In the genomic region with DNA sequence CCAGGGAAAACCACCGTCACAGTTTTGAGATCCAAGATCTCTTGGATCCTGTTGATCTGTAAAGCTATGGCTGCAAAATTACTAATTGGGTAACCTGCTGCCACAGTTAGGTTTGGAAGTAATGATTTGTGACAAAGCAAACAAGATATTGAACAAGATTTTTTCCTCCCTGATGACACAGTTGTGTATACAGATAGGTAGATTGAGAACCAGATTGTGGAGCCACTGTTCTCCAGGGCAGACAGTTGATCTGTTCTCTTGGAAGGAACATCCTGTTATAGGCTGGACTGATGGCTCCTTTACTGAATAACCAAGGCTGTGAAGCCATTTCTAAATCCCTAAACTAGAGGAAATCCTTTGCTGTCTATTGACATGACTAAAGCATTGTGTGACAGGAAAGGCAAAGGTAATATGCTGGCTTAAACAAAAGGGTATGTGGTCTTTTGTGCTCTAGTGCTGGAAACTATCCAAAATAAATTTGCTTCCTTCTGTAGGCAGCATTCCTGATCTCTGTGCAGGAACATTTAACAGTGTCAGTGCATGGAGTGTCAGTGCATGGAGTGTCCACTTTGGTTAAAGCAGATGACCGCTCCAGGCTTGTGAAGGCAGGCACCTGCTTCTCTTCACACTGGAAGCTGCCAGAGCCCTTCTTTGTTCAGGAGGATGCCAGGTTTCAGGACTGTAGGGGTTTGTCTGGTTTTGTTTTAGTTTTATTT, we compare ENCODE assay signal across 9 mouse cellular contexts. TPM values are rescaled to one million over a fixed set of nuclear protein-coding genes. Genes with fewer than 3 reads are reported as not detected.
DNase-seq lines count a peak whose midpoint lies in the region; ATAC-seq and TF ChIP-seq lines count a peak whose summit lies in the region.
"Had no signal": no experiment of that assay in that cellular context is flagged by ENCODE, and none has a peak within 500 bp of the region (broad histone marks: within the 10 kb centered on the region; RNA-seq: fewer than 3 reads in every experiment).

No protein-coding gene starts in this region.

- H3K9ac ChIP-seq in forebrain, embryonic 14.5 days (ENCODE audit: low read length), result no peak overlapping the region
- no peak overlapping the region for H3K9ac ChIP-seq in hindbrain, embryonic 16.5 days (ENCODE audit: low read depth, low read length)
- no peak overlapping the region for H3K9ac ChIP-seq in hindbrain, postnatal 0 days (replicated peaks; ENCODE audit: low read length)
- no peak overlapping the region for H3K9ac ChIP-seq in lung, embryonic 14.5 days
- H3K9ac ChIP-seq: liver, embryonic 15.5 days had no signal

- H3K27ac ChIP-seq in forebrain, embryonic 14.5 days (ENCODE audit: low read depth, low read length), result no peak overlapping the region
- no peak overlapping the region for H3K27ac ChIP-seq in forebrain, embryonic 10.5 days
- no peak overlapping the region for H3K27ac ChIP-seq in hindbrain, embryonic 16.5 days (ENCODE audit: low read depth, low read length)
- H3K27ac ChIP-seq in hindbrain, postnatal 0 days, result no peak overlapping the region
- no peak overlapping the region for H3K27ac ChIP-seq in lung, embryonic 14.5 days (ENCODE audit: low read depth)

- H3K9me3 ChIP-seq in forebrain, embryonic 14.5 days (replicated peaks; ENCODE audit: control insufficient read depth, low read length), result no peaks in the 10 kb centered on the region
- H3K9me3 ChIP-seq in forebrain, embryonic 10.5 days, result no peaks in the 10 kb centered on the region
- H3K9me3 ChIP-seq in hindbrain, embryonic 16.5 days (ENCODE audit: control insufficient read depth, low read length), result no peaks in the 10 kb centered on the region
- H3K9me3 ChIP-seq in hindbrain, postnatal 0 days (ENCODE audit: low read length), result no peaks in the 10 kb centered on the region
- no peaks in the 10 kb centered on the region for H3K9me3 ChIP-seq in lung, embryonic 14.5 days (ENCODE audit: low read depth, low read length)
- H3K9me3 ChIP-seq: liver, embryonic 15.5 days had no signal

- no peak for TF ChIP-seq CTCF in hindbrain, postnatal 0 days (IDR thresholded peaks at IDR 0.05; ENCODE audit: low read depth)
- TF ChIP-seq CTCF in lung, embryonic 14.5 days (IDR thresholded peaks at IDR 0.05; ENCODE audit: low read depth), result no peak

- no peaks in the 10 kb centered on the region for H3K4me1 ChIP-seq in forebrain, embryonic 14.5 days (ENCODE audit: control insufficient read depth, insufficient read depth, low read length)
- H3K4me1 ChIP-seq in forebrain, embryonic 10.5 days, result no peaks in the 10 kb centered on the region
- peaks cover 5% of the 10 kb centered on the region; the same call in 1 of the 2 replicates for H3K4me1 ChIP-seq in hindbrain, embryonic 16.5 days (ENCODE audit: control insufficient read depth, insufficient read depth, low read depth, low read length)
- no peaks in the 10 kb centered on the region for H3K4me1 ChIP-seq in hindbrain, postnatal 0 days (ENCODE audit: insufficient read depth, low read length)
- no peaks in the 10 kb centered on the region for H3K4me1 ChIP-seq in lung, embryonic 14.5 days (ENCODE audit: insufficient read depth)

- H3K36me3 ChIP-seq in forebrain, embryonic 14.5 days (ENCODE audit: control insufficient read depth, insufficient read depth, low read length), result peaks cover 3% of the 10 kb centered on the region; the same call in 1 of the 2 replicates
- peaks cover 20% of the 10 kb centered on the region for H3K36me3 ChIP-seq in forebrain, embryonic 10.5 days (replicated peaks)
- H3K36me3 ChIP-seq in hindbrain, embryonic 16.5 days (ENCODE audit: control insufficient read depth, insufficient read depth, low read length), result peaks cover 2% of the 10 kb centered on the region; the same call in 1 of the 2 replicates
- H3K36me3 ChIP-seq in hindbrain, postnatal 0 days (ENCODE audit: insufficient read depth, low read length), result no peaks in the 10 kb centered on the region
- 0 out of 2 replicates have a peak, but pooled peaks cover 3% of the 10 kb centered on the region for H3K36me3 ChIP-seq in lung, embryonic 14.5 days (ENCODE audit: insufficient read depth)

- 89% methylated on average over 2 of the region's 2 CpGs for WGBS in forebrain, embryonic 14.5 days
- WGBS in forebrain, embryonic 10.5 days, result 90% methylated on average over 2 of the region's 2 CpGs
- 85% methylated on average over 2 of the region's 2 CpGs for WGBS in hindbrain, embryonic 16.5 days
- 71% methylated on average over 2 of the region's 2 CpGs for WGBS in hindbrain, postnatal 0 days
- WGBS in lung, embryonic 14.5 days, result 76% methylated on average over 2 of the region's 2 CpGs

- no peak overlapping the region for H3K4me3 ChIP-seq in forebrain, embryonic 14.5 days (ENCODE audit: low read depth, low read length)
- no peak overlapping the region for H3K4me3 ChIP-seq in forebrain, embryonic 10.5 days
- no peak overlapping the region for H3K4me3 ChIP-seq in hindbrain, embryonic 16.5 days (ENCODE audit: low read length)
- no peak overlapping the region for H3K4me3 ChIP-seq in hindbrain, postnatal 0 days (ENCODE audit: low read length)
- no peak overlapping the region for H3K4me3 ChIP-seq in lung, embryonic 14.5 days (ENCODE audit: low read depth, low read length)
- H3K4me3 ChIP-seq: liver, embryonic 15.5 days had no signal

- no peak for ATAC-seq in forebrain, embryonic 14.5 days
- peak; percentile 30; the same call in 1 of the 2 replicates for ATAC-seq in hindbrain, embryonic 16.5 days
- ATAC-seq in hindbrain, postnatal 0 days, result no peak
- ATAC-seq in lung, embryonic 14.5 days (ENCODE audit: insufficient read depth), result no peak; the same call in 1 of the 2 replicates

- H3K4me2 ChIP-seq in forebrain, embryonic 14.5 days (ENCODE audit: low read length), result no peak overlapping the region
- no peak overlapping the region for H3K4me2 ChIP-seq in hindbrain, embryonic 16.5 days (ENCODE audit: low read length)
- no peak overlapping the region for H3K4me2 ChIP-seq in hindbrain, postnatal 0 days (ENCODE audit: low read depth, low read length)
- no peak overlapping the region for H3K4me2 ChIP-seq in lung, embryonic 14.5 days
- H3K4me2 ChIP-seq: liver, embryonic 15.5 days had no signal

- H3K27me3 ChIP-seq in forebrain, embryonic 14.5 days (replicated peaks; ENCODE audit: control insufficient read depth, insufficient read depth, low read length), result no peaks in the 10 kb centered on the region
- no peaks in the 10 kb centered on the region for H3K27me3 ChIP-seq in forebrain, embryonic 10.5 days (ENCODE audit: poor library complexity, severe bottlenecking)
- no peaks in the 10 kb centered on the region for H3K27me3 ChIP-seq in hindbrain, embryonic 16.5 days (replicated peaks; ENCODE audit: control insufficient read depth, insufficient read depth, low read length)
- no peaks in the 10 kb centered on the region for H3K27me3 ChIP-seq in hindbrain, postnatal 0 days (ENCODE audit: insufficient read depth, low read length)
- no peaks in the 10 kb centered on the region for H3K27me3 ChIP-seq in lung, embryonic 14.5 days (ENCODE audit: insufficient read depth, low read length)
- H3K27me3 ChIP-seq: liver, embryonic 15.5 days had no signal

- DNase-seq in forebrain, embryonic 14.5 days (ENCODE audit: low spot score), result peak; percentile 13
- no peak for DNase-seq in forebrain, embryonic 10.5 days (ENCODE audit: extremely low spot score, low spot score)
- no peak for DNase-seq in hindbrain, postnatal 0 days (ENCODE audit: low spot score)
- peak; percentile 56 for DNase-seq in lung, embryonic 14.5 days
- DNase-seq in lung, postnatal 25 days (ENCODE audit: low spot score), result no peak
- DNase-seq in yolk sac, embryonic 10.5 days (ENCODE audit: low spot score), result peak; percentile 42
- DNase-seq: thymus, postnatal 14 days had no signal

RNA-seq across cellular contexts. Expression of a gene that starts 15.0 kb away (rescaled TPM):
- polyA plus RNA-seq in forebrain, embryonic 14.5 days (2014; fragmentation: Nextera tagmentation; extraction: Ambion mirVana), result 20.4 and 24.9 TPM in 2 replicates
- polyA plus RNA-seq in forebrain, embryonic 10.5 days (2016; fragmentation: Nextera tagmentation; extraction: Ambion mirVana), result 17.4 and 20.0 TPM in 2 replicates
- 19.1 and 23.3 TPM in 2 replicates for polyA plus RNA-seq in hindbrain, embryonic 16.5 days (2015; fragmentation: Nextera tagmentation; extraction: Ambion mirVana)
- total RNA-seq in hindbrain, postnatal 0 days (2014; rRNA removed), result 59.6 and 69.4 TPM in 2 replicates
- polyA plus RNA-seq in hindbrain, postnatal 0 days (2015; fragmentation: Nextera tagmentation; extraction: Ambion mirVana), result 35.6 TPM in 2 replicates
- polyA plus RNA-seq in lung, embryonic 14.5 days (2014; fragmentation: Nextera tagmentation; extraction: Ambion mirVana), result 43.8 and 44.2 TPM in 2 replicates

Comparison
In these comparisons a context has a peak if more than half of its experiments do, and no peak if none do; other contexts are left out.
1. DNase-seq: peak in forebrain, embryonic 14.5 days (single experiment), lung, embryonic 14.5 days (single experiment) and yolk sac, embryonic 10.5 days (single experiment); none in forebrain, embryonic 10.5 days (single experiment), hindbrain, postnatal 0 days (single experiment) and lung, postnatal 25 days (single experiment).